Mouse (Mus musculus) midbrain, postnatal 0 days (tissue): ENCODE measurements around the gene Spcs2. TPM values are rescaled to one million over a fixed set of nuclear protein-coding genes. Genes with fewer than 3 reads are reported as not detected.

Source experiments
- ATAC-seq: fragments of 200-750 bp; cut with Nextera tagmentation; 2 replicates; pipeline ENCODE4 v1.8.0; 2017; ENCODE audit warnings: moderate number of reproducible peaks, mild to moderate bottlenecking, moderate TSS enrichment, moderate library complexity; ENCODE audit not compliant: low FRiP score
- DNase-seq: peaks from one replicate; pipeline ENCODE4 v3.0.0-alpha.2; 2015; ENCODE audit warnings: low spot score
- H3K27ac ChIP-seq: fragments of 300-500 bp; sonication (generic); 2 replicates; pipeline ENCODE4 v1.5.1; 2014; ENCODE audit warnings: low read depth, mild to moderate bottlenecking, low read length, mixed read lengths
- H3K27me3 ChIP-seq: fragments of 300-500 bp; sonication (generic); 2 replicates; pipeline ENCODE4 v1.6.1; 2014; ENCODE audit warnings: low read length, control low read depth, mixed read lengths; ENCODE audit not compliant: insufficient read depth
- H3K36me3 ChIP-seq: fragments of 300-500 bp; sonication (generic); 2 replicates; pipeline ENCODE4 v1.6.1; 2014; ENCODE audit warnings: low read length, control low read depth, mixed read lengths; ENCODE audit not compliant: insufficient read depth
- H3K4me1 ChIP-seq: fragments of 300-500 bp; sonication (generic); 2 replicates; pipeline ENCODE4 v1.6.1; 2014; ENCODE audit warnings: mild to moderate bottlenecking, control low read depth, antibody characterized with exemption, low read length, mixed read lengths; ENCODE audit not compliant: insufficient read depth
- H3K4me2 ChIP-seq: fragments of 300-500 bp; sonication (generic); 2 replicates; pipeline ENCODE4 v1.6.1; 2014; ENCODE audit warnings: low read depth, mild to moderate bottlenecking, low read length, mixed read lengths; ENCODE audit not compliant: poor library complexity, severe bottlenecking
- H3K4me3 ChIP-seq: fragments of 300-500 bp; sonication (generic); 2 replicates; pipeline ENCODE4 v1.5.1; 2014; ENCODE audit warnings: low read depth, mild to moderate bottlenecking, low read length, moderate library complexity
- H3K9ac ChIP-seq: fragments of 300-500 bp; sonication (generic); replicated peaks from 2 replicates; pipeline ENCODE4 v1.6.1; 2014; ENCODE audit warnings: mild to moderate bottlenecking, low read length, moderate library complexity, mixed read lengths; ENCODE audit not compliant: poor library complexity, severe bottlenecking
- H3K9me3 ChIP-seq: fragments of 300-500 bp; sonication (generic); 2 replicates; pipeline ENCODE4 v1.6.1; 2016; ENCODE audit warnings: low read length, control low read depth
- CTCF ChIP-seq: IDR thresholded peaks from 2 replicates; pipeline ENCODE4 v1.5.1; 2016; ENCODE audit warnings: antibody characterized with exemption, mild to moderate bottlenecking
- WGBS: fragments of 180-500 bp; shearing (Covaris S2); extraction: QIAGEN DNeasy Blood & Tissue Kit; methylation state at CpG from one replicate; pipeline ENCODE4 v1.1.7; 2014; 5-methylcytosine and 5-hydroxymethylcytosine counted together
- polyA plus RNA-seq: library from polyadenylated mRNA; unstranded; fragments of >200 nt; fragmentation: Nextera tagmentation; extraction: Ambion mirVana; gene quantifications from 2 replicates; pipeline ENCODE4 v1.2.1, GENCODE M21; 2015
- total RNA-seq: library from RNA; depleted of rRNA; stranded (reverse); fragments of >200 nt; gene quantifications from 2 replicates; pipeline ENCODE4 v1.2.3, GENCODE M21; 2014; rRNA removed

The Spcs2 gene
- total and polyA plus RNA-seq, 2 experiments from 2014 or later: 119 to 264 TPM

DNA sequence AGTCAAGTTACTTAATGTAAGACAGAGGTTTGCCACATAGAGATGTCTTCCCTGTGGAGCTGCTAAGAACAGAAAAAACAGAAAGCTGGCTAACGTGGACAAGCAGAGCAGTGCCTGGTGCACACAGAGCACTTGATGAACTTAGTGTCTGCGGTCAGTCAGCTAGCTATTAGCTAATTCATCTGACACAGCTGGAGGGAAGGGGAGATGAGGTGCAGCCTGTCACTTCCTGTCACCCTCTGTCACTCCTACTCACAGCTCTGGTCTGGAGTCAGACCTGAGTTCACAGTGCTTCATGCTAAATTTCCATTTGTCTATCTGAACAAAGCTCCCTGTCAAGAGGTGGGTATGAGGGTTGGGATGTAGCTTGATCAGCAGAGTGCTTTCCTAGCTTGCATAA is 69.2 kb downstream of the Spcs2 start:
- H3K4me1 ChIP-seq: 0 out of 2 replicates have a peak, but pooled peaks cover 4% of the 10 kb centered on the region
- H3K4me3 ChIP-seq: no peak overlapping the region
- no peak overlapping the region for H3K27ac ChIP-seq
- H3K9ac ChIP-seq: no peak overlapping the region
- H3K27me3 ChIP-seq: no peaks in the 10 kb centered on the region
- H3K4me2 ChIP-seq: no peak overlapping the region
- H3K36me3 ChIP-seq: no peaks in the 10 kb centered on the region
- ATAC-seq (no peak), DNase-seq (no peak)
- H3K9me3 ChIP-seq: no peaks in the 10 kb centered on the region
- TF ChIP-seq CTCF: no peak
- WGBS: 57% methylated on average over 2 of the region's 2 CpGs

DNA sequence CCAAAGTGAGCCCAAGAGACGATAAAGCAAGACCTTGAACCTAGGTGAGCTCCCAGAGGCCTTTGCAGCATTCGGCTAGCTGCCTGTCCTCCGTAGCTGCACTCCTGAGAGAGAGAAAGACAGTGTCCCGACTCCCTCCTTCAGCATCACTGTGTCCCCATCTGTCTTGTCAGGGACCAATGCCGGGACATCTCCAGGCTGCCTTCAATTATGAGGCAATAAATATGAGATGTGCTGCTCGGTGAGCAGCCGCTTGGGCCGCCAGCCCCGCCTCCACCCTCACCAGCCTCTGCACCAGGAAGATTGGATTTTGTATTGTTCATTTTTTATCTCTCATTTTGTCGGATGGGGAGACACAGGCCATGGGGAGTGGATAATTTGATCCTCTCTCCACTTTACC is 72.4 kb downstream of the Spcs2 start:
- Histone ChIP-seq H3K4me1 (no peaks in the 10 kb centered on the region), H3K36me3 (no peaks in the 10 kb centered on the region), H3K4me2 (no peak overlapping the region), H3K27me3 (no peaks in the 10 kb centered on the region), H3K4me3 (no peak overlapping the region), H3K27ac (no peak overlapping the region), H3K9ac (no peak overlapping the region), H3K9me3 (no peaks in the 10 kb centered on the region)
- WGBS: 72% methylated on average over 10 of the region's 10 CpGs
- DNase-seq (no peak), ATAC-seq (no peak)
- no peak for TF ChIP-seq CTCF

DNA sequence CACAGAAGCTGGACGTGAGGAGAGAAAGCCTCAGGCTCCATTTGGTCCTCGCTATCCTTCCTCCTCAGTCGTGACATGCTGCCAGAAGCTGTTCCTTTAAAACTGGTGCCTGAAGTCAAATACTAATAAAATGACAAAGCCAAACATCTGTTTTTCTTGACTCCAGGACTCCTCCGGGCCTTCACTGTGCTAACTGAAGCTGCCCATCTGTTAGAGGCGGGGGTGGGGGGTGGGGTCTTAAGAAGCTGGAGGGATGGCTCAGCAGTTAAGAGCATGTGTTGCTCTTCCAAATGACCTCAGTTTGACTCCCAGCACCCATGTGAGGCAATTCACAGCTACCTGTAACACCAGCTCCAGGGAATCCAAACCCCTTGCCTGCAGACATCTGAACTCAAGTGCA is 74.7 kb downstream of the Spcs2 start:
- Histone ChIP-seq H3K4me3 (no peak overlapping the region), H3K27me3 (no peaks in the 10 kb centered on the region), H3K36me3 (no peaks in the 10 kb centered on the region), H3K9ac (no peak overlapping the region), H3K4me2 (no peak overlapping the region), H3K27ac (no peak overlapping the region), H3K9me3 (no peaks in the 10 kb centered on the region), H3K4me1 (no peaks in the 10 kb centered on the region)
- TF ChIP-seq CTCF: no peak
- DNase-seq (no peak), ATAC-seq (no peak)
- 63% methylated on average over 5 of the region's 5 CpGs for WGBS

DNA sequence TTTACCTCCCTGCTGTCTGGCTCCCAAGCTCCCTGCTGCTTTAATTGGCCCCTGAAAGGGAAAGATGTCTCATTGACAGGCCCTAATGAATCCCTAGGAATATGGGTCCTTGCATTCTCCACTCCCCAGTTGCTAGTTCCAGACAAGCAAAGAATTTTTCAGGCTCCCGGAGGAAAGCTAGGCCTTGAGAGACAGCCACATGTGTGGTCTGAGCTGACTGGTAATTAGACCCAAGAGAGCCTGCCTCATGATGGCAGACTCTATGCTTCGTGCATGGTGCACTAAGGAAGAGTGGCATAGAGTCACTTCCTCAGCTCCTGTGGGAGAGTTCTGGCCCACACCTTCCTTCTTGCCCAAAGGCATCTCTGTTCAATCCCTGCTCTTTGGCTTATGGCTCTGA is 75.3 kb downstream of the Spcs2 start:
- ATAC-seq: no peak
- no peak for DNase-seq
- Histone ChIP-seq H3K4me2 (no peak overlapping the region), H3K27me3 (no peaks in the 10 kb centered on the region), H3K9ac (no peak overlapping the region), H3K27ac (no peak overlapping the region), H3K4me1 (no peaks in the 10 kb centered on the region), H3K36me3 (no peaks in the 10 kb centered on the region), H3K4me3 (no peak overlapping the region), H3K9me3 (no peaks in the 10 kb centered on the region)
- TF ChIP-seq CTCF: no peak
- 46% methylated on average over 2 of the region's 2 CpGs for WGBS

Other genes starting within 250 kb of the Spcs2 start
- 2.8 and 4.5 TPM in 2 replicates for gene Tpbgl, start 236.4 kb downstream of the Spcs2 start, total RNA-seq
- 1.7 and 2.3 TPM in 2 replicates for gene Tpbgl, start 236.4 kb downstream of the Spcs2 start, polyA plus RNA-seq
- gene Slco2b1, start 152.1 kb downstream of the Spcs2 start, total RNA-seq: 10.2 and 13.9 TPM in 2 replicates
- gene Slco2b1, start 152.1 kb downstream of the Spcs2 start, polyA plus RNA-seq: 6.5 TPM in 2 replicates
- not detected in 2 replicates for gene Olfr520, start 133.2 kb downstream of the Spcs2 start, total RNA-seq
- gene Olfr520, start 133.2 kb downstream of the Spcs2 start, polyA plus RNA-seq: not detected in 2 replicates
- not detected in 2 replicates for gene Olfr521, start 100.0 kb downstream of the Spcs2 start, total RNA-seq
- not detected in 2 replicates for gene Olfr521, start 100.0 kb downstream of the Spcs2 start, polyA plus RNA-seq
- gene Neu3, start 35.0 kb downstream of the Spcs2 start, total RNA-seq: 1.8 and 4.3 TPM in 2 replicates
- gene Neu3, start 35.0 kb downstream of the Spcs2 start, polyA plus RNA-seq: 1.8 TPM in 2 replicates
- 1.6 and 2.4 TPM in 2 replicates for gene Xrra1, start 4.3 kb downstream of the Spcs2 start, total RNA-seq
- gene Xrra1, start 4.3 kb downstream of the Spcs2 start, polyA plus RNA-seq: 1.9 and 2.1 TPM in 2 replicates
- 17.1 and 18.8 TPM in 2 replicates for gene Rnf169, start 117.0 kb upstream of the Spcs2 start, total RNA-seq
- 3.1 and 3.6 TPM in 2 replicates for gene Rnf169, start 117.0 kb upstream of the Spcs2 start, polyA plus RNA-seq
- gene Chrdl2, start 142.7 kb upstream of the Spcs2 start, total RNA-seq: 1.7 TPM in 1 of 2 replicates, not detected in the other
- 0.21 and 0.23 TPM in 2 replicates for gene Chrdl2, start 142.7 kb upstream of the Spcs2 start, polyA plus RNA-seq